Mouse (Mus musculus): ENCODE measurements at regions not wholly inside any gene's neighbourhood (a gene's known extent, or its start where the extent isn't known, plus 50 kb on each side); places are given as distances from the start of the nearest gene placed in this dataset.

DNA sequence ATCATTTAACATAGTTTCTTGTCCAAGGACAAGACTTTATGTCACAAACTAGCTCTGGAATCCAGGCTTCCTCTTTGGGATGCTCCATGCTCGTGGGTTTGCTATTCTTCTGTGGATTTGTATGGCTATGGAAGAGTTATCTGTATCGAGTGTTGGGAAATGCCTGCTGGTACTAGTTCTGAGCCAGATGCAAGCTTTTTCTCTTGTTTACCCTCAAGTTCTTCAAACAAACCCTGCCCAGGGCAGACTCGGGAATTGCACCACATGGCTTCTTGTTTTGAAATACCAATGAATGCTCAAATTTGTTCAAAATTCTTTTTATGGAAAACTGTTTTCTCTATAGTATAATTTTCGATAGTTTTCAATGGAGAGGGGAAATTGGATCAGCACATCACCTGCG lies 400.5 kb upstream of the Sall1 start:
- TF ChIP-seq POLR2A (IDR thresholded peaks at IDR 0.05; ENCODE audit: low read depth, low read length): no peak
- no peak for TF ChIP-seq CTCF (conservative IDR thresholded peaks at IDR 0.05; ENCODE audit: insufficient read depth, insufficient read length, low read depth, low read length)

All from kidney, adult 2 months (tissue).